Mouse (Mus musculus): ENCODE measurements around the gene Dnm3.

- no peak for TF ChIP-seq CTCF (IDR thresholded peaks at IDR 0.05; ENCODE audit: insufficient read depth, low read length)
- TF ChIP-seq POLR2A (IDR thresholded peaks at IDR 0.05; ENCODE audit: borderline replicate concordance, extremely low read depth, low read depth, low read length) = no peak
Observed at GRCm38 (mm10) chr1:162092899-162093659, 384.8 kb downstream of the Dnm3 start.

Data from lung, adult 2 months (tissue).